ENCODE assay signal across 20 mouse cellular contexts in genomic region chr4:13467887-13468286, GRCm38 (mm10).
DNase-seq lines count a peak whose midpoint lies in the region; ATAC-seq and TF ChIP-seq lines count a peak whose summit lies in the region.
"Had no signal": no experiment of that assay in that cellular context is flagged by ENCODE, and none has a peak within 500 bp of the region (broad histone marks: within the 10 kb centered on the region; RNA-seq: fewer than 3 reads in every experiment).

No protein-coding gene starts in this region.

- no peak for TF ChIP-seq POLR2A in brain, embryonic 14.5 days (IDR thresholded peaks at IDR 0.05; ENCODE audit: borderline replicate concordance, extremely low read depth, insufficient read depth, insufficient read length, poor library complexity, severe bottlenecking)

- peak; percentile 46 for DNase-seq in forebrain, embryonic 14.5 days (ENCODE audit: low spot score)
- DNase-seq in brain, embryonic 14.5 days (ENCODE audit: low read depth), result peak; percentile 49
- DNase-seq in lung, postnatal 10 days, result no peak
- no peak for DNase-seq in spleen, postnatal 10 days (ENCODE audit: low spot score in 2 of 2)
- DNase-seq: adrenal gland, postnatal 14 days; cerebellum, adult 18-20 months; cerebellum, adult 9-11 months; gastrocnemius, postnatal 36 days; heart, adult 11 months; heart, postnatal 36 days had no signal

- no peak overlapping the region for H3K4me3 ChIP-seq in forebrain, embryonic 14.5 days (ENCODE audit: low read depth, low read length)
- H3K4me3 ChIP-seq in forebrain, embryonic 12.5 days (replicated peaks), result no peak overlapping the region
- H3K4me3 ChIP-seq in embryonic facial prominence, embryonic 15.5 days (replicated peaks), result no peak overlapping the region
- no peak overlapping the region for H3K4me3 ChIP-seq in limb, embryonic 12.5 days (replicated peaks)
- H3K4me3 ChIP-seq: erythroblast, embryonic 14.5 days; heart, embryonic 13.5 days; hindbrain, embryonic 15.5 days had no signal

- no peak overlapping the region for H3K4me2 ChIP-seq in forebrain, embryonic 14.5 days (ENCODE audit: low read length)
- no peak overlapping the region for H3K4me2 ChIP-seq in forebrain, embryonic 12.5 days
- no peak overlapping the region for H3K4me2 ChIP-seq in embryonic facial prominence, embryonic 15.5 days (replicated peaks)
- no peak overlapping the region for H3K4me2 ChIP-seq in limb, embryonic 12.5 days
- H3K4me2 ChIP-seq: heart, embryonic 13.5 days; hindbrain, embryonic 15.5 days had no signal

- TF ChIP-seq CTCF in brain, embryonic 14.5 days (IDR thresholded peaks at IDR 0.05; ENCODE audit: borderline replicate concordance, extremely low read depth, insufficient read depth, insufficient read length), result no peak

- WGBS in forebrain, embryonic 14.5 days, result 58% methylated on average over 3 of the region's 3 CpGs
- WGBS in forebrain, embryonic 12.5 days, result 73% methylated on average over 3 of the region's 3 CpGs
- 47% methylated on average over 3 of the region's 3 CpGs for WGBS in embryonic facial prominence, embryonic 15.5 days
- WGBS in limb, embryonic 12.5 days, result 45% methylated on average over 3 of the region's 3 CpGs

- H3K27ac ChIP-seq in forebrain, embryonic 14.5 days (ENCODE audit: low read depth, low read length), result no peak overlapping the region
- H3K27ac ChIP-seq in forebrain, embryonic 12.5 days, result no peak overlapping the region
- H3K27ac ChIP-seq in embryonic facial prominence, embryonic 15.5 days (replicated peaks), result peak overlapping the region; percentile 75
- peak overlapping the region; percentile 71; the same call in 1 of the 2 replicates for H3K27ac ChIP-seq in limb, embryonic 12.5 days
- H3K27ac ChIP-seq: heart, embryonic 13.5 days; hindbrain, embryonic 15.5 days had no signal

- no peaks in the 10 kb centered on the region for H3K9me3 ChIP-seq in forebrain, embryonic 14.5 days (replicated peaks; ENCODE audit: control insufficient read depth, low read length)
- no peaks in the 10 kb centered on the region for H3K9me3 ChIP-seq in forebrain, embryonic 12.5 days
- no peaks in the 10 kb centered on the region for H3K9me3 ChIP-seq in embryonic facial prominence, embryonic 15.5 days (replicated peaks)
- H3K9me3 ChIP-seq in limb, embryonic 12.5 days, result no peaks in the 10 kb centered on the region
- H3K9me3 ChIP-seq: heart, embryonic 13.5 days; hindbrain, embryonic 15.5 days had no signal

- H3K27me3 ChIP-seq in forebrain, embryonic 14.5 days (replicated peaks; ENCODE audit: control insufficient read depth, insufficient read depth, low read length), result no peaks in the 10 kb centered on the region
- H3K27me3 ChIP-seq in forebrain, embryonic 12.5 days, result no peaks in the 10 kb centered on the region
- no peaks in the 10 kb centered on the region for H3K27me3 ChIP-seq in embryonic facial prominence, embryonic 15.5 days
- no peaks in the 10 kb centered on the region for H3K27me3 ChIP-seq in limb, embryonic 12.5 days
- H3K27me3 ChIP-seq: CH12.LX; heart, embryonic 13.5 days; hindbrain, embryonic 15.5 days; Patski had no signal

- H3K36me3 ChIP-seq in forebrain, embryonic 14.5 days (ENCODE audit: control insufficient read depth, insufficient read depth, low read length), result no peaks in the 10 kb centered on the region
- H3K36me3 ChIP-seq in forebrain, embryonic 12.5 days (replicated peaks), result no peaks in the 10 kb centered on the region
- no peaks in the 10 kb centered on the region for H3K36me3 ChIP-seq in embryonic facial prominence, embryonic 15.5 days
- H3K36me3 ChIP-seq in limb, embryonic 12.5 days, result no peaks in the 10 kb centered on the region
- H3K36me3 ChIP-seq: heart, embryonic 13.5 days; hindbrain, embryonic 15.5 days had no signal

- 0 out of 2 replicates have a peak, but pooled peaks cover 2% of the 10 kb centered on the region for H3K4me1 ChIP-seq in forebrain, embryonic 14.5 days (ENCODE audit: control insufficient read depth, insufficient read depth, low read length)
- peaks cover 10% of the 10 kb centered on the region for H3K4me1 ChIP-seq in forebrain, embryonic 12.5 days
- peaks cover 15% of the 10 kb centered on the region; the same call in 1 of the 2 replicates for H3K4me1 ChIP-seq in embryonic facial prominence, embryonic 15.5 days
- peaks cover 46% of the 10 kb centered on the region for H3K4me1 ChIP-seq in limb, embryonic 12.5 days (replicated peaks)
- H3K4me1 ChIP-seq: heart, embryonic 13.5 days had no signal

- H3K9ac ChIP-seq in forebrain, embryonic 14.5 days (ENCODE audit: low read length), result no peak overlapping the region
- no peak overlapping the region for H3K9ac ChIP-seq in forebrain, embryonic 12.5 days
- H3K9ac ChIP-seq in embryonic facial prominence, embryonic 15.5 days, result no peak overlapping the region
- no peak overlapping the region for H3K9ac ChIP-seq in limb, embryonic 12.5 days (replicated peaks)
- H3K9ac ChIP-seq: heart, embryonic 13.5 days; hindbrain, embryonic 15.5 days had no signal

- no peak for ATAC-seq in forebrain, embryonic 14.5 days
- ATAC-seq in forebrain, embryonic 12.5 days (ENCODE audit: low FRiP score), result no peak
- ATAC-seq in embryonic facial prominence, embryonic 15.5 days (ENCODE audit: insufficient number of reproducible peaks, low FRiP score, low TSS enrichment, low read depth), result no peak
- no peak for ATAC-seq in limb, embryonic 12.5 days (ENCODE audit: insufficient number of reproducible peaks, insufficient read depth, low FRiP score, low TSS enrichment, low read depth)
- ATAC-seq: activated CD4-positive, CD25-positive, alpha-beta regulatory T cell, adult 4 months; intestine, embryonic 16.5 days; Patski had no signal

Comparison
In these comparisons a context has a peak if more than half of its experiments do, and no peak if none do; other contexts are left out.
1. DNase-seq: peak in forebrain, embryonic 14.5 days (single experiment) and brain, embryonic 14.5 days (single experiment); none in lung, postnatal 10 days (single experiment) and spleen, postnatal 10 days (0 of 2).
2. H3K27ac ChIP-seq: peak in embryonic facial prominence, embryonic 15.5 days (single experiment) and limb, embryonic 12.5 days (single experiment); none in forebrain, embryonic 14.5 days (single experiment) and forebrain, embryonic 12.5 days (single experiment).